In genomic region chr2:74490186-74490585, GRCm38 (mm10) we compare ENCODE assay signal across 24 mouse cellular contexts.
DNase-seq lines count a peak whose midpoint lies in the region; ATAC-seq and TF ChIP-seq lines count a peak whose summit lies in the region.
"Had no signal": no experiment of that assay in that cellular context is flagged by ENCODE, and none has a peak within 500 bp of the region (broad histone marks: within the 10 kb centered on the region; RNA-seq: fewer than 3 reads in every experiment).

No protein-coding gene starts in this region.

- 53% methylated on average over 1 of the region's 1 CpGs for WGBS in hindbrain, embryonic 13.5 days
- 88% methylated on average over 1 of the region's 1 CpGs for WGBS in hindbrain, embryonic 10.5 days
- WGBS in midbrain, postnatal 0 days: 77% methylated on average over 1 of the region's 1 CpGs
- WGBS in midbrain, embryonic 10.5 days: 98% methylated on average over 1 of the region's 1 CpGs
- 48% methylated on average over 1 of the region's 1 CpGs for WGBS in neural tube, embryonic 13.5 days
- 55% methylated on average over 1 of the region's 1 CpGs for WGBS in kidney, embryonic 14.5 days

- H3K9me3 ChIP-seq in hindbrain, embryonic 13.5 days: no peaks in the 10 kb centered on the region
- no peaks in the 10 kb centered on the region for H3K9me3 ChIP-seq in hindbrain, embryonic 10.5 days
- no peaks in the 10 kb centered on the region for H3K9me3 ChIP-seq in midbrain, postnatal 0 days (ENCODE audit: low read length)
- no peaks in the 10 kb centered on the region for H3K9me3 ChIP-seq in midbrain, embryonic 10.5 days (replicated peaks)
- no peaks in the 10 kb centered on the region for H3K9me3 ChIP-seq in neural tube, embryonic 13.5 days
- no peaks in the 10 kb centered on the region for H3K9me3 ChIP-seq in kidney, embryonic 14.5 days (ENCODE audit: control insufficient read depth, low read length)
- H3K9me3 ChIP-seq: forebrain, embryonic 10.5 days; forebrain, embryonic 13.5 days; heart, embryonic 12.5 days; heart, embryonic 15.5 days; intestine, embryonic 15.5 days had no signal

- TF ChIP-seq CTCF in midbrain, postnatal 0 days (IDR thresholded peaks at IDR 0.05): no peak

- H3K36me3 ChIP-seq in hindbrain, embryonic 13.5 days: no peaks in the 10 kb centered on the region
- no peaks in the 10 kb centered on the region for H3K36me3 ChIP-seq in hindbrain, embryonic 10.5 days
- H3K36me3 ChIP-seq in midbrain, postnatal 0 days (ENCODE audit: insufficient read depth, low read length): no peaks in the 10 kb centered on the region
- H3K36me3 ChIP-seq in midbrain, embryonic 10.5 days: no peaks in the 10 kb centered on the region
- no peaks in the 10 kb centered on the region for H3K36me3 ChIP-seq in neural tube, embryonic 13.5 days
- no peaks in the 10 kb centered on the region for H3K36me3 ChIP-seq in kidney, embryonic 14.5 days (ENCODE audit: control insufficient read depth, insufficient read depth, low read length)
- H3K36me3 ChIP-seq: forebrain, embryonic 10.5 days; heart, embryonic 12.5 days; heart, embryonic 15.5 days; intestine, embryonic 15.5 days had no signal

- no peak overlapping the region for H3K4me3 ChIP-seq in hindbrain, embryonic 13.5 days
- H3K4me3 ChIP-seq in hindbrain, embryonic 10.5 days: no peak overlapping the region
- no peak overlapping the region for H3K4me3 ChIP-seq in midbrain, postnatal 0 days (ENCODE audit: low read depth, low read length)
- H3K4me3 ChIP-seq in midbrain, embryonic 10.5 days: no peak overlapping the region
- H3K4me3 ChIP-seq in neural tube, embryonic 13.5 days: no peak overlapping the region
- H3K4me3 ChIP-seq in kidney, embryonic 14.5 days (ENCODE audit: low read length): no peak overlapping the region
- H3K4me3 ChIP-seq: forebrain, embryonic 10.5 days; forebrain, embryonic 13.5 days; heart, embryonic 12.5 days; heart, embryonic 15.5 days; intestine, embryonic 15.5 days had no signal

- H3K4me2 ChIP-seq in hindbrain, embryonic 13.5 days: no peak overlapping the region
- no peak overlapping the region for H3K4me2 ChIP-seq in midbrain, postnatal 0 days (ENCODE audit: low read depth, low read length, poor library complexity, severe bottlenecking)
- no peak overlapping the region for H3K4me2 ChIP-seq in neural tube, embryonic 13.5 days
- no peak overlapping the region for H3K4me2 ChIP-seq in kidney, embryonic 14.5 days (replicated peaks; ENCODE audit: low read depth, low read length)
- H3K4me2 ChIP-seq: forebrain, embryonic 13.5 days; heart, embryonic 12.5 days; heart, embryonic 15.5 days; intestine, embryonic 15.5 days had no signal

- H3K9ac ChIP-seq in hindbrain, embryonic 13.5 days: no peak overlapping the region
- H3K9ac ChIP-seq in midbrain, postnatal 0 days (replicated peaks; ENCODE audit: low read length, poor library complexity, severe bottlenecking): no peak overlapping the region
- no peak overlapping the region for H3K9ac ChIP-seq in neural tube, embryonic 13.5 days
- no peak overlapping the region for H3K9ac ChIP-seq in kidney, embryonic 14.5 days (ENCODE audit: low read depth, low read length)
- H3K9ac ChIP-seq: forebrain, embryonic 13.5 days; heart, embryonic 12.5 days; heart, embryonic 15.5 days; intestine, embryonic 15.5 days had no signal

- DNase-seq in hindbrain, embryonic 10.5 days (ENCODE audit: low spot score): no peak
- DNase-seq in midbrain, postnatal 0 days (ENCODE audit: low spot score): peak; percentile 9
- DNase-seq in midbrain, embryonic 10.5 days (ENCODE audit: low spot score): no peak
- DNase-seq in retina, embryonic 14.5 days (ENCODE audit: low spot score): peak; percentile 27
- no peak for DNase-seq in right cerebral cortex, postnatal 36 days (ENCODE audit: low spot score in 2 of 2)
- DNase-seq: adrenal gland, adult 2 months; adrenal gland, postnatal 14 days; B cell, adult 2 months; cerebellum, adult 11-12 months; cerebellum, adult 9-10 months; cerebellum, postnatal 14 days; gastrocnemius, postnatal 14 days; heart, adult 18-20 months; heart, postnatal 10 days; heart, postnatal 36 days had no signal

- peaks cover 11% of the 10 kb centered on the region; the same call in 1 of the 2 replicates for H3K4me1 ChIP-seq in hindbrain, embryonic 13.5 days (replicated peaks)
- H3K4me1 ChIP-seq in hindbrain, embryonic 10.5 days (replicated peaks): 0 out of 2 replicates have a peak, but pooled peaks cover 3% of the 10 kb centered on the region
- H3K4me1 ChIP-seq in midbrain, postnatal 0 days (ENCODE audit: insufficient read depth, low read length): peaks cover 2% of the 10 kb centered on the region; the same call in 1 of the 2 replicates
- peaks cover 5% of the 10 kb centered on the region for H3K4me1 ChIP-seq in midbrain, embryonic 10.5 days
- H3K4me1 ChIP-seq in neural tube, embryonic 13.5 days (replicated peaks): peaks cover 32% of the 10 kb centered on the region
- H3K4me1 ChIP-seq in kidney, embryonic 14.5 days (ENCODE audit: control insufficient read depth, insufficient read depth, low read length): no peaks in the 10 kb centered on the region
- H3K4me1 ChIP-seq: heart, embryonic 12.5 days; heart, embryonic 15.5 days; intestine, embryonic 15.5 days had no signal

- H3K27ac ChIP-seq in hindbrain, embryonic 13.5 days: no peak overlapping the region
- no peak overlapping the region for H3K27ac ChIP-seq in hindbrain, embryonic 10.5 days
- no peak overlapping the region for H3K27ac ChIP-seq in midbrain, postnatal 0 days (ENCODE audit: low read depth, low read length)
- H3K27ac ChIP-seq in midbrain, embryonic 10.5 days (replicated peaks): no peak overlapping the region
- H3K27ac ChIP-seq in neural tube, embryonic 13.5 days (replicated peaks): peak overlapping the region; percentile 52
- no peak overlapping the region for H3K27ac ChIP-seq in kidney, embryonic 14.5 days (ENCODE audit: low read depth, low read length)
- H3K27ac ChIP-seq: forebrain, embryonic 10.5 days; forebrain, embryonic 13.5 days; heart, embryonic 15.5 days; intestine, embryonic 15.5 days had no signal

- 0 out of 2 replicates have a peak, but pooled peaks have one; percentile 59 for ATAC-seq in hindbrain, embryonic 13.5 days (ENCODE audit: low FRiP score)
- ATAC-seq in midbrain, postnatal 0 days (ENCODE audit: low FRiP score): no peak
- peak; percentile 85 for ATAC-seq in neural tube, embryonic 13.5 days (ENCODE audit: low read depth)
- no peak for ATAC-seq in kidney, embryonic 14.5 days (ENCODE audit: low FRiP score, low TSS enrichment)
- ATAC-seq: forebrain, embryonic 13.5 days; forebrain, embryonic 16.5 days; intestine, embryonic 15.5 days had no signal

- no peaks in the 10 kb centered on the region for H3K27me3 ChIP-seq in hindbrain, embryonic 13.5 days
- H3K27me3 ChIP-seq in hindbrain, embryonic 10.5 days (ENCODE audit: insufficient read depth, poor library complexity, severe bottlenecking): no peaks in the 10 kb centered on the region
- no peaks in the 10 kb centered on the region for H3K27me3 ChIP-seq in midbrain, postnatal 0 days (ENCODE audit: insufficient read depth, low read length)
- no peaks in the 10 kb centered on the region for H3K27me3 ChIP-seq in midbrain, embryonic 10.5 days (ENCODE audit: low read depth, poor library complexity, severe bottlenecking)
- no peaks in the 10 kb centered on the region; the same call in 1 of the 2 replicates for H3K27me3 ChIP-seq in neural tube, embryonic 13.5 days
- H3K27me3 ChIP-seq in kidney, embryonic 14.5 days (ENCODE audit: control insufficient read depth, insufficient read depth, low read length): no peaks in the 10 kb centered on the region
- H3K27me3 ChIP-seq: forebrain, embryonic 13.5 days; heart, embryonic 12.5 days; heart, embryonic 15.5 days; intestine, embryonic 15.5 days had no signal

Comparison
In these comparisons a context has a peak if more than half of its experiments do, and no peak if none do; other contexts are left out.
1. DNase-seq: peak in midbrain, postnatal 0 days (single experiment) and retina, embryonic 14.5 days (single experiment); none in hindbrain, embryonic 10.5 days (single experiment), midbrain, embryonic 10.5 days (single experiment) and right cerebral cortex, postnatal 36 days (0 of 2).
2. ATAC-seq: peak in hindbrain, embryonic 13.5 days (single experiment) and neural tube, embryonic 13.5 days (single experiment); none in midbrain, postnatal 0 days (single experiment) and kidney, embryonic 14.5 days (single experiment).